Mouse (Mus musculus): ENCODE data around the gene Tnp2. TPM values are rescaled to one million over a fixed set of nuclear protein-coding genes. Genes with fewer than 3 reads are reported as not detected.
A peak's percentile ranks its signal among the peaks of the same experiment; 100 is the strongest.
"Not testable (repeated sequence)": the region's sequence is repeated elsewhere in the genome, so short reads cannot be mapped to it uniquely, and the experiment has no call there.

Gene Tnp2
- polyA plus RNA-seq, 1 experiment from 2014 or later: not detected

- no peaks in the 10 kb centered on the region for H3K9me3 ChIP-seq (ENCODE audit: control insufficient read depth, low read length)
- H3K4me1 ChIP-seq (ENCODE audit: control insufficient read depth, insufficient read depth, low read length): no peaks in the 10 kb centered on the region
- 79% methylated on average over 10 of the region's 10 CpGs for WGBS
- DNase-seq (ENCODE audit: low spot score, missing footprints): no peak
- no peak within 1 kb of the TSS for H3K27ac ChIP-seq (ENCODE audit: low read depth, low read length)
- no peak within 1 kb of the TSS for H3K4me3 ChIP-seq (ENCODE audit: low read depth, low read length)
- H3K36me3 ChIP-seq (ENCODE audit: control insufficient read depth, insufficient read depth, low read length): no peaks in the 10 kb centered on the region
- no peak within 1 kb of the TSS for H3K9ac ChIP-seq (ENCODE audit: low read length)
- no peak for ATAC-seq (ENCODE audit: low FRiP score)
- no peak within 1 kb of the TSS for H3K4me2 ChIP-seq
- H3K27me3 ChIP-seq (ENCODE audit: control insufficient read depth, insufficient read depth, low read length): no peaks in the 10 kb centered on the region
Measured at GRCm38 (mm10) chr16:10805789-10806527, 17.5 kb upstream of the Tnp2 start, which contains the start of gene Prm1. Gene Prm1 (minus strand): TSS chr16:10805839.

- WGBS: 88% methylated on average over 3 of the region's 3 CpGs
- not testable (repeated sequence) for H3K4me3 ChIP-seq (ENCODE audit: low read depth, low read length); H3K36me3 ChIP-seq (ENCODE audit: control insufficient read depth, insufficient read depth, low read length); DNase-seq (ENCODE audit: low spot score, missing footprints); H3K4me2 ChIP-seq; H3K4me1 ChIP-seq (ENCODE audit: control insufficient read depth, insufficient read depth, low read length); H3K27me3 ChIP-seq (ENCODE audit: control insufficient read depth, insufficient read depth, low read length); H3K9me3 ChIP-seq (ENCODE audit: control insufficient read depth, low read length); ATAC-seq (ENCODE audit: low FRiP score); H3K9ac ChIP-seq (ENCODE audit: low read length); H3K27ac ChIP-seq (ENCODE audit: low read depth, low read length)
Measured at GRCm38 (mm10) chr16:10802420-10802819, 14.0 kb upstream of the Tnp2 start.

- Histone ChIP-seq H3K9ac (ENCODE audit: low read length) (no peak within 1 kb of the TSS), H3K4me2 (no peak within 1 kb of the TSS), H3K4me3 (ENCODE audit: low read depth, low read length) (no peak within 1 kb of the TSS), H3K27ac (ENCODE audit: low read depth, low read length) (no peak within 1 kb of the TSS), H3K36me3 (ENCODE audit: control insufficient read depth, insufficient read depth, low read length) (no peaks in the 10 kb centered on the region), H3K9me3 (ENCODE audit: control insufficient read depth, low read length) (no peaks in the 10 kb centered on the region), H3K4me1 (ENCODE audit: control insufficient read depth, insufficient read depth, low read length) (no peaks in the 10 kb centered on the region), H3K27me3 (ENCODE audit: control insufficient read depth, insufficient read depth, low read length) (peaks cover 2% of the 10 kb centered on the region; the same call in 1 of the 2 replicates)
- ATAC-seq (ENCODE audit: low FRiP score) (no peak), DNase-seq (ENCODE audit: low spot score, missing footprints) (no peak)
- WGBS: 75% methylated on average over 6 of the region's 6 CpGs
Measured at GRCm38 (mm10) chr16:10796034-10796433, 7.6 kb upstream of the Tnp2 start, which contains the start of gene Prm2. Gene Prm2 (minus strand): TSS chr16:10796134.

GRCm38 (mm10) chr16:10790702-10791101 is 2.2 kb upstream of the Tnp2 start, which contains the start of gene Prm3:
Gene Prm3 (minus strand): TSS chr16:10790914.
- ATAC-seq (ENCODE audit: low FRiP score): no peak
- no peak for DNase-seq (ENCODE audit: low spot score, missing footprints)

GRCm38 (mm10) chr16:10788866-10789265 is 406 bp upstream of the Tnp2 start:
- no peak overlapping the region for H3K27ac ChIP-seq (ENCODE audit: low read depth, low read length)
- peaks cover 7% of the 10 kb centered on the region for H3K4me1 ChIP-seq (ENCODE audit: control insufficient read depth, insufficient read depth, low read length)
- H3K4me3 ChIP-seq (ENCODE audit: low read depth, low read length): no peak overlapping the region
- H3K9me3 ChIP-seq (ENCODE audit: control insufficient read depth, low read length): no peaks in the 10 kb centered on the region
- WGBS: 64% methylated on average over 4 of the region's 4 CpGs
- DNase-seq (ENCODE audit: low spot score, missing footprints): no peak
- peaks cover 9% of the 10 kb centered on the region for H3K27me3 ChIP-seq (ENCODE audit: control insufficient read depth, insufficient read depth, low read length)
- H3K4me2 ChIP-seq: no peak overlapping the region
- ATAC-seq (ENCODE audit: low FRiP score): no peak
- no peak overlapping the region for H3K9ac ChIP-seq (ENCODE audit: low read length)
- no peaks in the 10 kb centered on the region for H3K36me3 ChIP-seq (ENCODE audit: control insufficient read depth, insufficient read depth, low read length)

More at GRCm38 (mm10) chr16:10790702-10791101, 2.2 kb upstream of the Tnp2 start, which contains the start of gene Prm3:
- Histone ChIP-seq H3K9ac (ENCODE audit: low read length) (no peak within 1 kb of the TSS), H3K4me3 (ENCODE audit: low read depth, low read length) (no peak within 1 kb of the TSS), H3K36me3 (ENCODE audit: control insufficient read depth, insufficient read depth, low read length) (no peaks in the 10 kb centered on the region), H3K4me2 (no peak within 1 kb of the TSS), H3K9me3 (ENCODE audit: control insufficient read depth, low read length) (no peaks in the 10 kb centered on the region), H3K4me1 (ENCODE audit: control insufficient read depth, insufficient read depth, low read length) (no peaks in the 10 kb centered on the region), H3K27ac (ENCODE audit: low read depth, low read length) (no peak within 1 kb of the TSS), H3K27me3 (ENCODE audit: control insufficient read depth, insufficient read depth, low read length) (no peaks in the 10 kb centered on the region)
- WGBS: 81% methylated on average over 9 of the region's 9 CpGs

- DNase-seq (ENCODE audit: low spot score, missing footprints) (no peak), ATAC-seq (ENCODE audit: low FRiP score) (no peak)
- WGBS: 89% methylated on average over 7 of the region's 7 CpGs
- H3K9me3 ChIP-seq (ENCODE audit: control insufficient read depth, low read length): no peaks in the 10 kb centered on the region
- H3K9ac ChIP-seq (ENCODE audit: low read length): no peak overlapping the region
- no peak overlapping the region for H3K4me3 ChIP-seq (ENCODE audit: low read depth, low read length)
- H3K27ac ChIP-seq (ENCODE audit: low read depth, low read length): no peak overlapping the region
- H3K36me3 ChIP-seq (ENCODE audit: control insufficient read depth, insufficient read depth, low read length): no peaks in the 10 kb centered on the region
- no peak overlapping the region for H3K4me2 ChIP-seq
- H3K27me3 ChIP-seq (ENCODE audit: control insufficient read depth, insufficient read depth, low read length): peaks cover 15% of the 10 kb centered on the region
- H3K4me1 ChIP-seq (ENCODE audit: control insufficient read depth, insufficient read depth, low read length): peaks cover 9% of the 10 kb centered on the region
Measured at GRCm38 (mm10) chr16:10787548-10788058, 857 bp downstream of the Tnp2 start.

GRCm38 (mm10) chr16:10786782-10787547 is 1.5 kb downstream of the Tnp2 start:
- DNase-seq (ENCODE audit: low spot score, missing footprints): no peak
- Histone ChIP-seq H3K9ac (ENCODE audit: low read length) (no peak overlapping the region), H3K4me2 (no peak overlapping the region), H3K27ac (ENCODE audit: low read depth, low read length) (no peak overlapping the region), H3K9me3 (ENCODE audit: control insufficient read depth, low read length) (no peaks in the 10 kb centered on the region), H3K27me3 (ENCODE audit: control insufficient read depth, insufficient read depth, low read length) (peaks cover 15% of the 10 kb centered on the region), H3K36me3 (ENCODE audit: control insufficient read depth, insufficient read depth, low read length) (no peaks in the 10 kb centered on the region), H3K4me3 (ENCODE audit: low read depth, low read length) (no peak overlapping the region), H3K4me1 (ENCODE audit: control insufficient read depth, insufficient read depth, low read length) (peaks cover 10% of the 10 kb centered on the region)
- 67% methylated on average over 4 of the region's 4 CpGs for WGBS
- no peak for ATAC-seq (ENCODE audit: low FRiP score)

GRCm38 (mm10) chr16:10786288-10786687 is 2.2 kb downstream of the Tnp2 start:
- Histone ChIP-seq H3K27ac (ENCODE audit: low read depth, low read length) (no peak overlapping the region; the same call in 1 of the 2 replicates), H3K27me3 (ENCODE audit: control insufficient read depth, insufficient read depth, low read length) (peaks cover 15% of the 10 kb centered on the region), H3K9me3 (ENCODE audit: control insufficient read depth, low read length) (no peaks in the 10 kb centered on the region), H3K36me3 (ENCODE audit: control insufficient read depth, insufficient read depth, low read length) (no peaks in the 10 kb centered on the region), H3K4me3 (ENCODE audit: low read depth, low read length) (peak overlapping the region; percentile 71), H3K4me1 (ENCODE audit: control insufficient read depth, insufficient read depth, low read length) (peaks cover 10% of the 10 kb centered on the region), H3K4me2 (peak overlapping the region; percentile 99), H3K9ac (ENCODE audit: low read length) (peak overlapping the region; percentile 76)
- DNase-seq (ENCODE audit: low spot score, missing footprints) (peak; percentile 97), ATAC-seq (ENCODE audit: low FRiP score) (peak; percentile 36)
- 2% methylated on average over 9 of the region's 9 CpGs for WGBS
